Mouse (Mus musculus): ENCODE results near the gene Agap1. TPM values are rescaled to one million over a fixed set of nuclear protein-coding genes. Genes with fewer than 3 reads are reported as not detected.
A peak's percentile ranks its signal among the peaks of the same experiment; 100 is the strongest.

Gene Agap1
- polyA plus RNA-seq, 1 experiment from 2014 or later: 17.9 TPM

DNA sequence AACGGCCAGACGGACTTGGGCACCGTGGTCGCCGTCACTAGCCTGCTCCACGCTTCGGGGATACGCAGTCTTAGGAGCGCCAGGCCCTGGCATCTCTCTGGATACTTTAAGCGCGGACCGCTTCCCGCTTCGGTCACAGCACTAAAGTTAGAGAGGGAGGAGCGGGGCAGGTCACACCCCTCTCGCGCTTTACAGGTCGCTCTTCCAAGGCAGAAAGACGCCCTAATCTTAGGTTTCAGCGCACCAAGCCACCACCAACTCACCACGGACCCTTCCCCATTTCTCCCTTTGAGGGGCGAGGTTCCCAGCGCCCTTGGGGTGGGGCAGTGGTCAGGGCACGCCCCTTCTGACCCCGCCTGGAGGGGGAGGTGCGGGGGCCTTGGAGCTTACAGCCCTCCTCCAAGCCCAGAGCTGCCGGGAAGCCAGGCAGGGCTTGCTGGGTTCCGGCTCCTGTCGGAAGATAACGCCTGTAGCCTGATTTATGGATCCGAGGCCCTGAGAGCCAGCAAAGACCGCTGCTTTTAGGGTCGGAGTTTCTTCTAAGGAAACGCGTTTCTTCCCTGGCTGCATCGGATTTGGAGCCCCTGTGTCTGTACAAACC lies 472.6 kb downstream of the Agap1 start:
- H3K27me3 ChIP-seq (replicated peaks; ENCODE audit: control insufficient read depth, insufficient read depth, low read length): peaks cover 100% of the 10 kb centered on the region
- peak overlapping the region; percentile 30 for H3K4me3 ChIP-seq (ENCODE audit: low read depth, low read length)
- peak overlapping the region; percentile 52 for H3K4me2 ChIP-seq (ENCODE audit: low read length)
- H3K36me3 ChIP-seq (ENCODE audit: control insufficient read depth, insufficient read depth, low read length): no peaks in the 10 kb centered on the region
- H3K4me1 ChIP-seq (replicated peaks; ENCODE audit: control insufficient read depth, insufficient read depth, low read length): peaks cover 20% of the 10 kb centered on the region
- no peak for DNase-seq (ENCODE audit: low spot score)
- H3K9me3 ChIP-seq (ENCODE audit: control insufficient read depth, low read length): no peaks in the 10 kb centered on the region
- ATAC-seq (replicated peaks; ENCODE audit: low FRiP score, low TSS enrichment, low read depth): no peak
- no peak overlapping the region for H3K9ac ChIP-seq (ENCODE audit: low read length)
- H3K27ac ChIP-seq (ENCODE audit: low read depth): no peak overlapping the region
- 2% methylated on average over 36 of the region's 36 CpGs for WGBS

DNA sequence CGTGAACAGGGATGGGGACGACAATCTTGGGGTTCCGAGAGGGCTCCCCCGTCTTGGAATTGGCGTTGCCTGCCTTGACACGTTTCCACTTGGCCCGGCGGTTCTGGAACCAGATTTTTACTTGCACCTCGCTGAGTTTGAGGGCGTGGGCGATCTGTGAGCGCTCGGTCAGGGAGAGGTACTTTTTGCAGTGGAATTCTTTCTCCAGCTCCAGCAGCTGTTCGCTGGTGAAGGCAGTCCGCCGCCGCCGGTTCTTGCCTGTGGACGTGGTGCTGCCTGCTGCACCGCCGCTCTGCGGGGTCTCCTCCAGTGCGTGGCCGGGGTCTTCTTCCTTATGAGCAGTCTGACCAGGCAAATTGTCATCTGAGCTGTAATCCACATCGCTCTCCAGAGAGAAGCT lies 474.1 kb downstream of the Agap1 start:
- no peak overlapping the region for H3K4me2 ChIP-seq (ENCODE audit: low read length)
- H3K36me3 ChIP-seq (ENCODE audit: control insufficient read depth, insufficient read depth, low read length): no peaks in the 10 kb centered on the region
- peak; percentile 67 for DNase-seq (ENCODE audit: low spot score)
- H3K27ac ChIP-seq (ENCODE audit: low read depth): no peak overlapping the region
- no peak for ATAC-seq (replicated peaks; ENCODE audit: low FRiP score, low TSS enrichment, low read depth)
- no peaks in the 10 kb centered on the region for H3K9me3 ChIP-seq (ENCODE audit: control insufficient read depth, low read length)
- no peak overlapping the region for H3K4me3 ChIP-seq (ENCODE audit: low read depth, low read length)
- H3K9ac ChIP-seq (ENCODE audit: low read length): no peak overlapping the region
- peaks cover 15% of the 10 kb centered on the region for H3K4me1 ChIP-seq (replicated peaks; ENCODE audit: control insufficient read depth, insufficient read depth, low read length)
- H3K27me3 ChIP-seq (replicated peaks; ENCODE audit: control insufficient read depth, insufficient read depth, low read length): peaks cover 100% of the 10 kb centered on the region
- WGBS: 14% methylated on average over 25 of the region's 25 CpGs

DNA sequence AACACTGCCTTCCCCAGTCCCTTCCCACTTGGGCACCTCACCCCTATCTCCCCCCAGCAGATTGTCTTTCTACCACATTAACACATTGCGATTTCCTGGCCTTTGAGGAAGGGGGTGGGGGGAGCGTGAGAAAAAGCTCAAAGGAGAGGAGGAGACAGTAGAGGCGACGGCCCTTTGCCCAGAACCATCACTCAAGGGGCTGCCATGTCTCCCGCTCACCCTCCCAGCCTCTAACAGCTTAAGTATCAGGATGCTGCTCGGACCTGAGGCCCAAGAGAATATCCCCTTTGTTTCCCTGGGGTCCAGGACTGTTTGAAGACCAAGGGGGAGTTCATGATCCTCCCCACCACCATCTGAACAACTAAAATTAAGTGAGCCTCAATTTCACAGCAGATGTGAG lies 474.6 kb downstream of the Agap1 start:
- no peak overlapping the region for H3K27ac ChIP-seq (ENCODE audit: low read depth)
- H3K9ac ChIP-seq (ENCODE audit: low read length): no peak overlapping the region
- ATAC-seq (replicated peaks; ENCODE audit: low FRiP score, low TSS enrichment, low read depth) (no peak), DNase-seq (ENCODE audit: low spot score) (peak; percentile 64)
- 6% methylated on average over 6 of the region's 6 CpGs for WGBS
- no peak overlapping the region for H3K4me2 ChIP-seq (ENCODE audit: low read length)
- H3K27me3 ChIP-seq (replicated peaks; ENCODE audit: control insufficient read depth, insufficient read depth, low read length): peaks cover 100% of the 10 kb centered on the region
- H3K4me3 ChIP-seq (ENCODE audit: low read depth, low read length): no peak overlapping the region
- H3K36me3 ChIP-seq (ENCODE audit: control insufficient read depth, insufficient read depth, low read length): no peaks in the 10 kb centered on the region
- peaks cover 15% of the 10 kb centered on the region for H3K4me1 ChIP-seq (replicated peaks; ENCODE audit: control insufficient read depth, insufficient read depth, low read length)
- no peaks in the 10 kb centered on the region for H3K9me3 ChIP-seq (ENCODE audit: control insufficient read depth, low read length)

DNA sequence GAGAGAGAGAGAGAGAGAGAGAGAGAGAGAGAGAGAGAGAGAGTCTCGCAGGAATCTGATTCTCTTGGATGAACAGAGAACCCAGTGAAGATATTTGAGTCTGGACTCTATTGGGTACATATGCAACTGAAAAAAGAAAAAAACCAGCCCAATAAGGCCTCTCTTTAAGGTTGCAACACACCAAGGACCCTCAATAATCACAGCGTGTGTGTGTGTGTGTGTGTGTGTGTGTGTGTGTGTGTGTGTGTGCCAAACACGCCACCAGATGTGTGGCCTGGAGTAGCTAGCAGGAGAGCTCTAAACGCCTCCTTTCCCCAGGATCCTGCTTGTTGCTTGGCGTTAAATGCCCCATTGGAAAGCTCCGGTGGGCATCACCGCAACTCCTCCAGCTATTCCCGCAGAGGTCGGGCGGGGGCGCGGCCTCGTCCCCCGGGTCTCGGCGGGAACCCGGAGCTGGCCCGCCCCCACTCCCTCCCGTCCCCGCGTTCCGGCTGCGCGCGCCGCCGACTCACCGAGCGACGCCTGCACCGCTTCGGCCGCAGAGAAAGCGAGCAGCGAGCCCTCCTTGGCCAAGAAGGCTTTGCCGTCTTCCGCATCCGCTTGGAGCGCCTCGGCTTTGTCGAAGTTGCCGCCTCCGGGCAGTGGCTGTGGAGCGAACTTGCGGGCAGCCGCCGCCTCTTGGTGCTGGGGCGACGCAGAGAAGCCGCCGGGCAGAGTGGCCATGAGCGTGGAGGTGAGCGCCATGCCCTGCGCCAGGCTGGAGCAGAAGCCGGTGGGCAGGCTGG lies 475.3 kb downstream of the Agap1 start:
- ATAC-seq (replicated peaks; ENCODE audit: low FRiP score, low TSS enrichment, low read depth) (no peak), DNase-seq (ENCODE audit: low spot score) (no peak)
- WGBS: under 1% methylated on average over 54 of the region's 55 CpGs
- Histone ChIP-seq H3K9me3 (ENCODE audit: control insufficient read depth, low read length) (no peaks in the 10 kb centered on the region), H3K4me3 (ENCODE audit: low read depth, low read length) (peak overlapping the region; percentile 42), H3K4me2 (ENCODE audit: low read length) (peak overlapping the region; percentile 64), H3K36me3 (ENCODE audit: control insufficient read depth, insufficient read depth, low read length) (no peaks in the 10 kb centered on the region), H3K27ac (ENCODE audit: low read depth) (no peak overlapping the region), H3K4me1 (replicated peaks; ENCODE audit: control insufficient read depth, insufficient read depth, low read length) (peaks cover 15% of the 10 kb centered on the region), H3K9ac (ENCODE audit: low read length) (no peak overlapping the region; the same call in 1 of the 2 replicates), H3K27me3 (replicated peaks; ENCODE audit: control insufficient read depth, insufficient read depth, low read length) (peaks cover 100% of the 10 kb centered on the region)

DNA sequence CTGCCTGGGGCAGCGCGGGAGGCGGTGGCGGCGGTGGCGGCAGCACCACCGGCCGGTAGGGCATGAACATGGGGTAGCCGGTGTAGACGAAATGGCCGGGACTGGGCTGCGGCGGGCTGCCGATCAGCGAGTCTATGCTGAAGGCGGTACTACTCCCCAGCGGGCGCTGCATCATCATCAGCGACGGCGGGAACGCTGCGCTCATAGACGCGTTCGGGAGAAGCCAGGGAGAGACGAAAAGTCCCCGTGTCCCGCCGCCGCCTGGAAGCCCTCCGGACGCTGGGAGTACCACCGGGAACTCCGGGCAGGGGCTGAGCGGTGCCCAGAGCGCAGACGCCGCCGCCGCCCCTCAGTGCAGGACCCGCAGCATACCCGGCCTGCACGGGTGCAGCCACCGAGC lies 475.9 kb downstream of the Agap1 start:
- Histone ChIP-seq H3K4me1 (replicated peaks; ENCODE audit: control insufficient read depth, insufficient read depth, low read length) (peaks cover 15% of the 10 kb centered on the region), H3K27ac (ENCODE audit: low read depth) (no peak overlapping the region), H3K4me2 (ENCODE audit: low read length) (peak overlapping the region; percentile 64), H3K9ac (ENCODE audit: low read length) (no peak overlapping the region; the same call in 1 of the 2 replicates), H3K9me3 (ENCODE audit: control insufficient read depth, low read length) (no peaks in the 10 kb centered on the region), H3K27me3 (replicated peaks; ENCODE audit: control insufficient read depth, insufficient read depth, low read length) (peaks cover 100% of the 10 kb centered on the region), H3K4me3 (ENCODE audit: low read depth, low read length) (peak overlapping the region; percentile 42), H3K36me3 (ENCODE audit: control insufficient read depth, insufficient read depth, low read length) (no peaks in the 10 kb centered on the region)
- WGBS: under 1% methylated on average over 45 of the region's 45 CpGs
- ATAC-seq (replicated peaks; ENCODE audit: low FRiP score, low TSS enrichment, low read depth): no peak
- DNase-seq (ENCODE audit: low spot score): peak; percentile 74

DNA sequence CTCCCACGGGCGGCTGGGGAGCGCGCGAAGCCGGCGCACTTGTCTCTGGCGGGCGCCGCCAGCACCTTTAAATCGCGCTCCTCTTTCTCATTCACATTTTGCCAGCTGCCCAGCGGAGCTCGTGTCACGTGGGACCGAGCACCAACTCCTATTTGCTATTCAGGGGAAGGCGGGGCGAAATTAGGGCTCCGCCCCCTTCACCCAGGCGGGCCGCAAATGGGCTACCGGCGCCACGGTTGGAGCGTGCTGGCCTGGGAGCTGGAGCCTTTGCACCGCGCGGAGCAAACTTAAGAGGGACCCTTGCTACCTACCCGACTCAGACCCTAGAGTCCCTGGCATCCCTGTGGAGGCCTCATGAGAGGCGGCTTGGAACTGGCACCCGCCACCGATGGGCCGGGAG lies 476.5 kb downstream of the Agap1 start, which contains the start of gene Gbx2:
Gbx2 (minus strand) TSS at position 60 of the 400 bp plus-strand sequence.
- peak; percentile 85 for DNase-seq (ENCODE audit: low spot score)
- no peaks in the 10 kb centered on the region for H3K9me3 ChIP-seq (ENCODE audit: control insufficient read depth, low read length)
- ATAC-seq (replicated peaks; ENCODE audit: low FRiP score, low TSS enrichment, low read depth): peak; percentile 72
- under 1% methylated on average over 33 of the region's 33 CpGs for WGBS
- H3K9ac ChIP-seq (ENCODE audit: low read length): no peak within 1 kb of the TSS; the same call in 1 of the 2 replicates
- peaks cover 15% of the 10 kb centered on the region for H3K4me1 ChIP-seq (replicated peaks; ENCODE audit: control insufficient read depth, insufficient read depth, low read length)
- peak within 1 kb of the TSS; percentile 64 for H3K4me2 ChIP-seq (ENCODE audit: low read length)
- H3K27me3 ChIP-seq (replicated peaks; ENCODE audit: control insufficient read depth, insufficient read depth, low read length): peaks cover 100% of the 10 kb centered on the region
- no peak within 1 kb of the TSS for H3K27ac ChIP-seq (ENCODE audit: low read depth)
- peak within 1 kb of the TSS; percentile 42 for H3K4me3 ChIP-seq (ENCODE audit: low read depth, low read length)
- no peaks in the 10 kb centered on the region for H3K36me3 ChIP-seq (ENCODE audit: control insufficient read depth, insufficient read depth, low read length)

DNA sequence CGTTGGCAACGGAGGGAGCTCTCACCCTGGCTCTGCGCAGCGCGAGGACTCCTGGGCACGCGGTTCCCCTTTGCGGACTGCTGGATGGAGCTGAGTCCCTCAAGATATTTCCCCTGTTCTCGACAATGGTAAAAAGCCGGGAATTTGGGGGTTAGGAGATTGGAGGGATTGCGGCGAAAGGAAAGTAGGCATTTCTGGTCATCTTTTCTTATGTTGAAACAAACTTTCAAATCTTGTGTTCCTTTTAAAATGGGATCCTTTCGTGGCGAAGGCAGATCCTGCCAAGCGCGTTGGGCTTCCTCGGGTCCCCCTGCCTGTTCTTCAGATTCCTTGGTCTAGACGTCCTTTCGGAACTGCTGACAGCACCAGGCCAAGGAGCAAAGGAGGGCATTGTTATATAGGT lies 477.4 kb downstream of the Agap1 start:
- Histone ChIP-seq H3K27me3 (replicated peaks; ENCODE audit: control insufficient read depth, insufficient read depth, low read length) (peaks cover 100% of the 10 kb centered on the region), H3K36me3 (ENCODE audit: control insufficient read depth, insufficient read depth, low read length) (no peaks in the 10 kb centered on the region), H3K9ac (ENCODE audit: low read length) (no peak overlapping the region), H3K4me2 (ENCODE audit: low read length) (no peak overlapping the region), H3K9me3 (ENCODE audit: control insufficient read depth, low read length) (no peaks in the 10 kb centered on the region), H3K4me1 (replicated peaks; ENCODE audit: control insufficient read depth, insufficient read depth, low read length) (peaks cover 15% of the 10 kb centered on the region), H3K27ac (ENCODE audit: low read depth) (no peak overlapping the region), H3K4me3 (ENCODE audit: low read depth, low read length) (no peak overlapping the region)
- ATAC-seq (replicated peaks; ENCODE audit: low FRiP score, low TSS enrichment, low read depth) (no peak), DNase-seq (ENCODE audit: low spot score) (no peak)
- 2% methylated on average over 19 of the region's 19 CpGs for WGBS

DNA sequence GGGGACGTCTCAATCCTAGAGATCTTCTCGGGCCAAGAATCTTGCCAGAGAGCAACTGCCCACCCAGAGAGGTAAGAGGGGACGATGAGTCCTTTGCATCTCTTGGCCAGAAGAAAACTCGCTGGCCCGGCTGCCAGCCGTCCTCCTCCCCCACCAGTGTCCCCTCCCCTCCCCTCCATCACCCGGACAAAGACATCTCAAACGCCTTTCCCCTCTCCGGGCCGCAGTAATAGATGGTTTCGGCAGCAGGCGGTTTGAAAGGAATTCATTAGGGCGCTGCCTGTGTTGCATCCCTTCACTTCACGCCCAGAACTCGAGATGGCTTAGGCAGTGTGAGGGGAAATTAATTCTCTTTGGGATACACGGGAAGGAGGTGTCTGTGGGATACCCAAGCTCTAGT lies 478.0 kb downstream of the Agap1 start:
- ATAC-seq (replicated peaks; ENCODE audit: low FRiP score, low TSS enrichment, low read depth) (no peak), DNase-seq (ENCODE audit: low spot score) (no peak)
- peaks cover 100% of the 10 kb centered on the region for H3K27me3 ChIP-seq (replicated peaks; ENCODE audit: control insufficient read depth, insufficient read depth, low read length)
- H3K27ac ChIP-seq (ENCODE audit: low read depth): no peak overlapping the region
- H3K4me1 ChIP-seq (replicated peaks; ENCODE audit: control insufficient read depth, insufficient read depth, low read length): peaks cover 15% of the 10 kb centered on the region
- no peak overlapping the region for H3K9ac ChIP-seq (ENCODE audit: low read length)
- 4% methylated on average over 16 of the region's 16 CpGs for WGBS
- no peak overlapping the region for H3K4me2 ChIP-seq (ENCODE audit: low read length)
- H3K4me3 ChIP-seq (ENCODE audit: low read depth, low read length): no peak overlapping the region
- no peaks in the 10 kb centered on the region for H3K9me3 ChIP-seq (ENCODE audit: control insufficient read depth, low read length)
- no peaks in the 10 kb centered on the region for H3K36me3 ChIP-seq (ENCODE audit: control insufficient read depth, insufficient read depth, low read length)

Data from intestine, embryonic 14.5 days (tissue).